Mouse (Mus musculus): ENCODE measurements at regions not wholly inside any gene's neighbourhood (a gene's known extent, or its start where the extent isn't known, plus 50 kb on each side); places are given as distances from the start of the nearest gene placed in this dataset.

DNA sequence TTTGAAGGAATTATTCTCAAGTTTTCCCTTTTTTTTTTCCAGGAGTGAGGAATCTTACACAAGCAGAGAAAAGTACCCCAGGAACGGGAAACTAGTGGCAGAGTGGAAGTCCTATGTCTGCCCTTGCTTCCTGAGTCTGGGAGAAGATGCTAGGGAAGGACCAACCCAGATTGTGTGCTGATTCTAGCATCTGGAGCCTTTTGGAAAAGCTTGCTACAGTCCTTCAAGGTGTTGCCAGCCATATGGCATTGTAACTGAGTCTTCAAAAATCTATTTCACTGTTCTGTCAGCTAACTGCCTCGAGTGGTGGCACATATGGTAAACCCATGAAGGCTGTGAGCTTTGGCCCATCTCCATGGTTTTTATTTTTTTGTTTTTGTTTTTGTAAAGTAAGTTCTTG lies 432.3 kb downstream of the Adamts20 start:
- H3K9me3 ChIP-seq (ENCODE audit: control insufficient read depth, low read length) = no peaks in the 10 kb centered on the region
- no peak overlapping the region for H3K4me2 ChIP-seq (ENCODE audit: low read depth)
- H3K4me3 ChIP-seq (ENCODE audit: insufficient read depth in 1 of 2, low read depth in 2 of 2, low read length in 2 of 2) = no peak overlapping the region
- no peak overlapping the region for H3K9ac ChIP-seq (replicated peaks)
- no peak for ATAC-seq (ENCODE audit: insufficient read depth)
- H3K4me1 ChIP-seq (replicated peaks; ENCODE audit: control insufficient read depth in 2 of 2, insufficient read depth in 2 of 2, low read length in 1 of 2) = no peaks in the 10 kb centered on the region
- H3K27ac ChIP-seq = no peak overlapping the region
- no peak for DNase-seq (ENCODE audit: low read depth in 3 of 3, low spot score in 3 of 3)
- TF ChIP-seq CTCF (IDR thresholded peaks at IDR 0.05; ENCODE audit: low read depth) (no peak), EP300 (IDR thresholded peaks at IDR 0.05; ENCODE audit: low read depth) (no peak)
- H3K27me3 ChIP-seq (ENCODE audit: control insufficient read depth, insufficient read depth, low read length) = no peaks in the 10 kb centered on the region
- WGBS (ENCODE audit: insufficient replicate concordance) = 30% methylated on average over 2 of the region's 2 CpGs
- H3K36me3 ChIP-seq (replicated peaks; ENCODE audit: control insufficient read depth, insufficient read depth, low read depth) = no peaks in the 10 kb centered on the region

DNA sequence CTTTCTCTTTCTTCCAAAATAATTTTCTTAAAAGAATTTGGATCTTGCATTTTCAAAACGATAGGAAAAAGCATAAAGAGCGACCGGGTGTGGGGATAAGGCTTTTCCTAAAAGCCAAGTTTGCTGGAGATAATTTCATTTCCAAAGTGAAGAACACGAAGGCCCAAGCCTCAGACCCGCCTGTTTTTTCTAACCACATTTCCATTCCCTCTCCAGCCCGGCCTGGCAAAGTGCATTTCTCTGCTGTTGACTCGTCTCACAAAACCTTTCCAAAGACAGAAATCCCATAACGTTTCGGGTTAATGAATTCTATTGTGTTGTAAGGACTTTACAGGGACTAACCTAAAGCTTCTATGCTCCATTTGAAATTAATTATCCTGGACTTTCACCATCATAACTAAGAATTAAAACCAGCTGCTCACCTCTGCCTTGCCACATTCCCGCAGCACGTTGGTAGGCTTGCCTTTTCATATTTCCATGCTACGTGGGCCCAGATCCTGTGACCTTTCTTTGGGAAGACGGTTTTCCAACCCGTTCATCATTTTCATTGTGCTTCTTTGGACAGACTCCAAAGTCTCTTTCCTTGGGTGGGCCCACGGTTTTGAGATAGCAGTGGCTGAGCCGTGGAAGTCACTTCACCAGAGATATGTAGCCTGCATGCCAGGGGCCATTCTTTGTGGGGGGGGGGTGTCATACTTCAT lies 430.5 kb upstream of the Prickle1 start:
- Histone ChIP-seq H3K4me1 (replicated peaks; ENCODE audit: control insufficient read depth in 2 of 2, insufficient read depth in 2 of 2, low read length in 1 of 2) (no peaks in the 10 kb centered on the region), H3K27me3 (ENCODE audit: control insufficient read depth, insufficient read depth, low read length) (no peaks in the 10 kb centered on the region), H3K36me3 (replicated peaks; ENCODE audit: control insufficient read depth, insufficient read depth, low read depth) (no peaks in the 10 kb centered on the region), H3K4me3 (ENCODE audit: insufficient read depth in 1 of 2, low read depth in 2 of 2, low read length in 2 of 2) (no peak overlapping the region), H3K9ac (replicated peaks) (no peak overlapping the region), H3K27ac (no peak overlapping the region), H3K9me3 (ENCODE audit: control insufficient read depth, low read length) (no peaks in the 10 kb centered on the region), H3K4me2 (ENCODE audit: low read depth) (no peak overlapping the region)
- no peak for ATAC-seq (ENCODE audit: insufficient read depth)
- no peak for DNase-seq (ENCODE audit: low read depth in 3 of 3, low spot score in 3 of 3)
- no peak for TF ChIP-seq CTCF (IDR thresholded peaks at IDR 0.05; ENCODE audit: low read depth)
- TF ChIP-seq EP300 (IDR thresholded peaks at IDR 0.05; ENCODE audit: low read depth) = no peak
- 61% methylated on average over 16 of the region's 16 CpGs for WGBS (ENCODE audit: insufficient replicate concordance)

DNA sequence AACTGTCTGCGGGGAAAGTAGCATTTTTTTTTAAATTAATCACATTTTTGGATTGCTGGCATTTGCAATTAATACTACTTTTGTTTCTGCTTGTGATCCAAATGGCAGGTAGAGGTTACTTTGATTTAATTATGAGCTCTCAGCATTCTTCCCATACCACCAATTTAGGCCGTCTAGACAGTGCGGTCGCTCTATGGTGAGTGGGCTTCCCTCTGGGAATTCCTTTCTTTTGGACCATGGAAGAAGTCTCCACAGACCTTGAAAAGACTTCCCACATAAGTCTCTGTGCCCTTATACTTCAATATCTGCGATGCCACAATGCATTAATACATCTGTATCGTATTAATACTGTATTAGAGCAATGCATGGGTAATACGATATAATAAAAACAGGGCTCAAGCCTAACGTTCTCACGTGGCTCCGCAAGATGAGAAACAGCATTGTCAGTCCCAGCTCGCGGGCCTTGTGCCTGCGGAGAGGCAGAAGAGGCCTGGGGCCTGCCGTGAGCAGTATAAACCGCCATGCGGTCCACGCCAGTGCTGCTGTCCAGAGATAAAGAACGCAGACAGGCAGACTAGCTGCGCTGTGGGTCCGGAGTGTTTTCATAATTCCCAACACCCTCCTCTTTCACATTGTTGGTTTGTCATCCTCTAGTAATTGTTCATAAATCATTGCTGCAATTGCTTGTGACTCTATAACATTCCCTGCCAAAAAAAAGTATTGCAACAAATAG lies 429.7 kb upstream of the Prickle1 start:
- no peak overlapping the region for H3K4me2 ChIP-seq (ENCODE audit: low read depth)
- no peak for TF ChIP-seq CTCF (IDR thresholded peaks at IDR 0.05; ENCODE audit: low read depth)
- no peak for TF ChIP-seq EP300 (IDR thresholded peaks at IDR 0.05; ENCODE audit: low read depth)
- H3K9ac ChIP-seq (replicated peaks) = no peak overlapping the region
- H3K4me1 ChIP-seq (replicated peaks; ENCODE audit: control insufficient read depth in 2 of 2, insufficient read depth in 2 of 2, low read length in 1 of 2) = no peaks in the 10 kb centered on the region
- no peaks in the 10 kb centered on the region for H3K36me3 ChIP-seq (replicated peaks; ENCODE audit: control insufficient read depth, insufficient read depth, low read depth)
- DNase-seq (ENCODE audit: low read depth in 3 of 3, low spot score in 3 of 3) (no peak), ATAC-seq (ENCODE audit: insufficient read depth) (no peak)
- no peak overlapping the region for H3K27ac ChIP-seq
- H3K9me3 ChIP-seq (ENCODE audit: control insufficient read depth, low read length) = no peaks in the 10 kb centered on the region
- no peak overlapping the region for H3K4me3 ChIP-seq (ENCODE audit: insufficient read depth in 1 of 2, low read depth in 2 of 2, low read length in 2 of 2)
- H3K27me3 ChIP-seq (ENCODE audit: control insufficient read depth, insufficient read depth, low read length) = no peaks in the 10 kb centered on the region
- 68% methylated on average over 20 of the region's 20 CpGs for WGBS (ENCODE audit: insufficient replicate concordance)

DNA sequence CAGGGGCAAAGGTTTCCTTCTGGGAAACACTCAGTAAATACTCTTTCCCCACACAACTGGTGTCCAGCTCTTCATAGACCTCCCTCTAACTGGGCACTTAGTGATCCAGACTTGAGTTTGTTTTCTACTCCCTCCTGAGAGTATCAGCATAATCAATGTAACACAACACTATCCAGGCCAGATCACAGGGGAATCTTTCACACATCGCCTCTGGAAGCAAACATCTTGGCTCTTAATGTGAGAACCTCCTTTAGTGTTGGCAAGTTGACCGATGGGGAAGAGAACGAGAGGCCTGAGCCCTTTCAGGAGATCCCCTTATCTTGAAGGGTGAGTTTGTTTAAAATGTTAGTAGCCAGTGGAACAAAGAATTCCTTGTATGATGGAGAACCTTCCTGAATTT lies 429.1 kb upstream of the Prickle1 start:
- Histone ChIP-seq H3K27ac (no peak overlapping the region), H3K4me2 (ENCODE audit: low read depth) (no peak overlapping the region), H3K27me3 (ENCODE audit: control insufficient read depth, insufficient read depth, low read length) (no peaks in the 10 kb centered on the region), H3K9me3 (ENCODE audit: control insufficient read depth, low read length) (no peaks in the 10 kb centered on the region), H3K4me3 (ENCODE audit: insufficient read depth in 1 of 2, low read depth in 2 of 2, low read length in 2 of 2) (no peak overlapping the region), H3K36me3 (replicated peaks; ENCODE audit: control insufficient read depth, insufficient read depth, low read depth) (no peaks in the 10 kb centered on the region), H3K9ac (replicated peaks) (no peak overlapping the region), H3K4me1 (replicated peaks; ENCODE audit: control insufficient read depth in 2 of 2, insufficient read depth in 2 of 2, low read length in 1 of 2) (no peaks in the 10 kb centered on the region)
- TF ChIP-seq EP300 (IDR thresholded peaks at IDR 0.05; ENCODE audit: low read depth) (no peak), CTCF (IDR thresholded peaks at IDR 0.05; ENCODE audit: low read depth) (no peak)
- ATAC-seq (ENCODE audit: insufficient read depth) (no peak), DNase-seq (ENCODE audit: low read depth in 3 of 3, low spot score in 3 of 3) (no peak)
- WGBS (ENCODE audit: insufficient replicate concordance) = 63% methylated on average over 3 of the region's 3 CpGs

DNA sequence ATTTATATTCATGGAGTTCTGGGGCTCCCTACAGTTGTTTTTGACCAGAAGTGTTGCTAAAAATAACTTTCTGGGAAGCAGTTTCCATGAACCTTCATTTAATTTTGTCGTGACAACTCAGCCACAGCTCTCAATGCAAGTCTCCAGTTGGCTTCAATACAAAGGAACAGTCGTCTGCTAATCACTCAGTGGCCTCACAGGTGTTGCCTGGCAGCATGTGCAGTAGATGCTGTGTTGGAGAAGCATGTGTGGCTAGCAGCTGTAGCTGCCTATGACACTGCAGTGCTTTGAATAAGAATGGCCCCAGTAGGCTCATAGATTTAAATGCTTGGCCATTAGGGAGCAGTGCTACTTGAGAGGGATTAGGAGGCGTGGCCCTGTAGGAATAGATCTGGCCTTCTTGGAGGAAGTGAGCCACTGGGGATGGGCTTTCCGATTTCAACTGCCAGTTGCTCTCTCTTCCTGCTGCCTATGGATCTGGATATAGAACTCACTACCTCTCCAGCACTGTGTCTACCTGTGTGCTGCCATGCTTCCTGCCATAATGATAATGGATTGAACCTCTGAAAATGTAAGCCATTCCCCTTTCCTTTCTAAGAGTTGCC lies 428.5 kb upstream of the Prickle1 start:
- 57% methylated on average over 4 of the region's 4 CpGs for WGBS (ENCODE audit: insufficient replicate concordance)
- no peak overlapping the region for H3K27ac ChIP-seq
- no peak overlapping the region for H3K4me3 ChIP-seq (ENCODE audit: insufficient read depth in 1 of 2, low read depth in 2 of 2, low read length in 2 of 2)
- DNase-seq (ENCODE audit: low read depth in 3 of 3, low spot score in 3 of 3) (no peak), ATAC-seq (ENCODE audit: insufficient read depth) (no peak)
- no peaks in the 10 kb centered on the region for H3K9me3 ChIP-seq (ENCODE audit: control insufficient read depth, low read length)
- H3K9ac ChIP-seq (replicated peaks) = no peak overlapping the region
- no peaks in the 10 kb centered on the region for H3K36me3 ChIP-seq (replicated peaks; ENCODE audit: control insufficient read depth, insufficient read depth, low read depth)
- no peaks in the 10 kb centered on the region for H3K27me3 ChIP-seq (ENCODE audit: control insufficient read depth, insufficient read depth, low read length)
- no peak overlapping the region for H3K4me2 ChIP-seq (ENCODE audit: low read depth)
- no peaks in the 10 kb centered on the region for H3K4me1 ChIP-seq (replicated peaks; ENCODE audit: control insufficient read depth in 2 of 2, insufficient read depth in 2 of 2, low read length in 1 of 2)
- TF ChIP-seq EP300 (IDR thresholded peaks at IDR 0.05; ENCODE audit: low read depth) (no peak), CTCF (IDR thresholded peaks at IDR 0.05; ENCODE audit: low read depth) (no peak)

All from liver, embryonic 14.5 days (tissue).